Mouse (Mus musculus): ENCODE data around the gene Ndufa3.

DNA sequence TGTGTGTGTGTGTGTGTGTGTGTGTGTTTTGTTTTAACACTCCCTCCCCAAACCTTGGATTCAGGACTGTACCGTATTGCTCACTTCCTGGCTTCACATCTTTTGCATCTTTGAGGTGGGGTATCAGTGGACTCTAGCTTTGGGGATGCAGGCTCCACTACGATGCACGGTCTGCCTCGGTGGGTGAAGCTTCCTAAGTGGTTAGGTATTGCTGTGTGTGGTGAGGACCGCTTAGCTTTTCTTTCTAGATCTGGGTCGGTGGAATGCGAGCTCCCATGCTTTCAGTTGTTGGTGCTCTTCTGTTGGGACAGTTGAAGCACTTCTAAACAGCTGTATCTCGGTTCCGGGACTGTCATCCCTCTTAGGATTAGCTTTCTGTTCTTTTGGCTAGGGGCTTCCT, 29.0 kb downstream of the Ndufa3 start:
- TF ChIP-seq UBTF (IDR thresholded peaks at IDR 0.05; ENCODE audit: borderline replicate concordance, insufficient read depth, low read depth, low read length) (no peak), POLR2A (IDR thresholded peaks at IDR 0.05; ENCODE audit: control insufficient read depth in 1 of 2, insufficient read depth in 1 of 2, low read depth in 1 of 2, low read length in 2 of 2, poor library complexity in 1 of 2) (no peak), CHD2 (IDR thresholded peaks at IDR 0.05; ENCODE audit: low read length) (no peak), CTCF (IDR thresholded peaks at IDR 0.05 in 2 of 3, conservative IDR thresholded peaks at IDR 0.05 in 1 of 3; ENCODE audit: control insufficient read depth in 1 of 3, insufficient read depth in 1 of 3, low read depth in 2 of 3, low read length in 3 of 3, poor library complexity in 1 of 3, severe bottlenecking in 1 of 3) (no peak), ETS1 (IDR thresholded peaks at IDR 0.05; ENCODE audit: low read depth, low read length) (no peak), BHLHE40 (IDR thresholded peaks at IDR 0.05; ENCODE audit: borderline replicate concordance, low read depth, low read length) (no peak), ELF1 (IDR thresholded peaks at IDR 0.05; ENCODE audit: low read depth, low read length) (no peak), ZNF384 (IDR thresholded peaks at IDR 0.05; ENCODE audit: low read depth, low read length) (no peak), ZKSCAN1 (IDR thresholded peaks at IDR 0.05; ENCODE audit: low read depth, low read length) (no peak)
